Mouse (Mus musculus): Measurements from ENCODE around the gene Setd4. TPM values are rescaled to one million over a fixed set of nuclear protein-coding genes. Genes with fewer than 3 reads are reported as not detected.
A peak's percentile ranks its signal among the peaks of the same experiment; 100 is the strongest.
"Not testable (repeated sequence)": the region's sequence is repeated elsewhere in the genome, so short reads cannot be mapped to it uniquely, and the experiment has no call there.

The Setd4 gene
- polyA plus RNA-seq (2014; fragmentation: Nextera tagmentation; extraction: Ambion mirVana): 6.1 and 6.2 TPM in 2 replicates

- 2% methylated on average over 55 of the region's 55 CpGs for WGBS (ENCODE audit: insufficient replicate concordance)
- H3K9me3 ChIP-seq (replicated peaks; ENCODE audit: control insufficient read depth, low read length): no peaks in the 10 kb centered on the region
- no peaks in the 10 kb centered on the region for H3K36me3 ChIP-seq (ENCODE audit: control insufficient read depth, insufficient read depth, low read length)
- H3K27me3 ChIP-seq (ENCODE audit: control insufficient read depth, insufficient read depth, low read length): no peaks in the 10 kb centered on the region
- peak within 1 kb of the TSS; percentile 88 for H3K9ac ChIP-seq (ENCODE audit: low read depth, low read length)
- peak within 1 kb of the TSS; percentile 94 for H3K4me2 ChIP-seq
- peak within 1 kb of the TSS; percentile 67 for H3K4me3 ChIP-seq (ENCODE audit: low read depth, low read length)
- H3K27ac ChIP-seq (ENCODE audit: low read depth, low read length): peak within 1 kb of the TSS; percentile 96
- peak; percentile 84 for ATAC-seq (replicated peaks; ENCODE audit: insufficient number of reproducible peaks, low FRiP score, low TSS enrichment)
- H3K4me1 ChIP-seq (ENCODE audit: control insufficient read depth, insufficient read depth, low read length): 0 out of 2 replicates have a peak, but pooled peaks cover 6% of the 10 kb centered on the region
Measured at GRCm38 (mm10) chr16:93603439-93604212, at the start of gene Setd4. Gene Setd4, minus strand, starts transcription at chr16:93604063.

- WGBS (ENCODE audit: insufficient replicate concordance): 65% methylated on average over 5 of the region's 5 CpGs
- no peak overlapping the region for H3K4me3 ChIP-seq (ENCODE audit: low read depth, low read length)
- no peak overlapping the region for H3K4me2 ChIP-seq
- H3K27ac ChIP-seq (ENCODE audit: low read depth, low read length): no peak overlapping the region
- no peaks in the 10 kb centered on the region for H3K4me1 ChIP-seq (ENCODE audit: control insufficient read depth, insufficient read depth, low read length)
- no peaks in the 10 kb centered on the region for H3K36me3 ChIP-seq (ENCODE audit: control insufficient read depth, insufficient read depth, low read length)
- H3K9ac ChIP-seq (ENCODE audit: low read depth, low read length): no peak overlapping the region
- H3K27me3 ChIP-seq (ENCODE audit: control insufficient read depth, insufficient read depth, low read length): no peaks in the 10 kb centered on the region
- no peak for ATAC-seq (replicated peaks; ENCODE audit: insufficient number of reproducible peaks, low FRiP score, low TSS enrichment)
- no peaks in the 10 kb centered on the region for H3K9me3 ChIP-seq (replicated peaks; ENCODE audit: control insufficient read depth, low read length)
Measured at GRCm38 (mm10) chr16:93648441-93649183, 44.7 kb upstream of the Setd4 start.

- Histone ChIP-seq H3K9ac (ENCODE audit: low read depth, low read length) (no peak overlapping the region), H3K36me3 (ENCODE audit: control insufficient read depth, insufficient read depth, low read length) (no peaks in the 10 kb centered on the region), H3K27ac (ENCODE audit: low read depth, low read length) (no peak overlapping the region), H3K27me3 (ENCODE audit: control insufficient read depth, insufficient read depth, low read length) (no peaks in the 10 kb centered on the region), H3K4me2 (no peak overlapping the region), H3K4me3 (ENCODE audit: low read depth, low read length) (no peak overlapping the region), H3K9me3 (replicated peaks; ENCODE audit: control insufficient read depth, low read length) (no peaks in the 10 kb centered on the region), H3K4me1 (ENCODE audit: control insufficient read depth, insufficient read depth, low read length) (no peaks in the 10 kb centered on the region)
- ATAC-seq (replicated peaks; ENCODE audit: insufficient number of reproducible peaks, low FRiP score, low TSS enrichment): no peak
- 58% methylated on average over 4 of the region's 4 CpGs for WGBS (ENCODE audit: insufficient replicate concordance)
Measured at GRCm38 (mm10) chr16:93644006-93644405, 40.1 kb upstream of the Setd4 start.

- no peak within 1 kb of the TSS for H3K9ac ChIP-seq (ENCODE audit: low read depth, low read length)
- no peak within 1 kb of the TSS for H3K4me2 ChIP-seq
- ATAC-seq (replicated peaks; ENCODE audit: insufficient number of reproducible peaks, low FRiP score, low TSS enrichment): no peak
- no peak within 1 kb of the TSS for H3K4me3 ChIP-seq (ENCODE audit: low read depth, low read length)
- H3K9me3 ChIP-seq (replicated peaks; ENCODE audit: control insufficient read depth, low read length): no peaks in the 10 kb centered on the region
- no peaks in the 10 kb centered on the region for H3K4me1 ChIP-seq (ENCODE audit: control insufficient read depth, insufficient read depth, low read length)
- no peak within 1 kb of the TSS for H3K27ac ChIP-seq (ENCODE audit: low read depth, low read length)
- no peaks in the 10 kb centered on the region for H3K36me3 ChIP-seq (ENCODE audit: control insufficient read depth, insufficient read depth, low read length)
- WGBS (ENCODE audit: insufficient replicate concordance): 72% methylated on average over 23 of the region's 23 CpGs
- no peaks in the 10 kb centered on the region; the same call in 1 of the 2 replicates for H3K27me3 ChIP-seq (ENCODE audit: control insufficient read depth, insufficient read depth, low read length)
Measured at GRCm38 (mm10) chr16:93627761-93628400, 24.0 kb upstream of the Setd4 start, which contains the start of gene Gm5678. Gene Gm5678, plus strand, starts transcription at chr16:93628097.

- no peaks in the 10 kb centered on the region; the same call in 1 of the 2 replicates for H3K27me3 ChIP-seq (ENCODE audit: control insufficient read depth, insufficient read depth, low read length)
- no peak overlapping the region for H3K27ac ChIP-seq (ENCODE audit: low read depth, low read length)
- 21% methylated on average over 1 of the region's 1 CpGs for WGBS (ENCODE audit: insufficient replicate concordance)
- H3K4me3 ChIP-seq (ENCODE audit: low read depth, low read length): no peak overlapping the region
- no peaks in the 10 kb centered on the region for H3K9me3 ChIP-seq (replicated peaks; ENCODE audit: control insufficient read depth, low read length)
- H3K36me3 ChIP-seq (ENCODE audit: control insufficient read depth, insufficient read depth, low read length): no peaks in the 10 kb centered on the region
- no peaks in the 10 kb centered on the region for H3K4me1 ChIP-seq (ENCODE audit: control insufficient read depth, insufficient read depth, low read length)
- no peak for ATAC-seq (replicated peaks; ENCODE audit: insufficient number of reproducible peaks, low FRiP score, low TSS enrichment)
- H3K9ac ChIP-seq (ENCODE audit: low read depth, low read length): no peak overlapping the region
- H3K4me2 ChIP-seq: no peak overlapping the region
Measured at GRCm38 (mm10) chr16:93626745-93627144, 22.9 kb upstream of the Setd4 start.

- H3K4me1 ChIP-seq (ENCODE audit: control insufficient read depth, insufficient read depth, low read length): no peaks in the 10 kb centered on the region
- H3K27ac ChIP-seq (ENCODE audit: low read depth, low read length): no peak overlapping the region
- no peak overlapping the region for H3K9ac ChIP-seq (ENCODE audit: low read depth, low read length)
- no peak overlapping the region for H3K4me2 ChIP-seq
- no peak overlapping the region for H3K4me3 ChIP-seq (ENCODE audit: low read depth, low read length)
- no peak for ATAC-seq (replicated peaks; ENCODE audit: insufficient number of reproducible peaks, low FRiP score, low TSS enrichment)
- no peaks in the 10 kb centered on the region for H3K36me3 ChIP-seq (ENCODE audit: control insufficient read depth, insufficient read depth, low read length)
- H3K27me3 ChIP-seq (ENCODE audit: control insufficient read depth, insufficient read depth, low read length): no peaks in the 10 kb centered on the region; the same call in 1 of the 2 replicates
- 70% methylated on average over 4 of the region's 4 CpGs for WGBS (ENCODE audit: insufficient replicate concordance)
- H3K9me3 ChIP-seq (replicated peaks; ENCODE audit: control insufficient read depth, low read length): no peaks in the 10 kb centered on the region
Measured at GRCm38 (mm10) chr16:93624671-93625070, 20.8 kb upstream of the Setd4 start.

- not testable (repeated sequence) for H3K4me1 ChIP-seq (ENCODE audit: control insufficient read depth, insufficient read depth, low read length); ATAC-seq (replicated peaks; ENCODE audit: insufficient number of reproducible peaks, low FRiP score, low TSS enrichment); H3K4me2 ChIP-seq; H3K36me3 ChIP-seq (ENCODE audit: control insufficient read depth, insufficient read depth, low read length); H3K27me3 ChIP-seq (ENCODE audit: control insufficient read depth, insufficient read depth, low read length); H3K9ac ChIP-seq (ENCODE audit: low read depth, low read length); H3K27ac ChIP-seq (ENCODE audit: low read depth, low read length); H3K4me3 ChIP-seq (ENCODE audit: low read depth, low read length); H3K9me3 ChIP-seq (replicated peaks; ENCODE audit: control insufficient read depth, low read length)
- 83% methylated on average over 4 of the region's 4 CpGs for WGBS (ENCODE audit: insufficient replicate concordance)
Measured at GRCm38 (mm10) chr16:93623759-93624158, 19.9 kb upstream of the Setd4 start.

- 36% methylated on average over 5 of the region's 5 CpGs for WGBS (ENCODE audit: insufficient replicate concordance)
- no peaks in the 10 kb centered on the region for H3K4me1 ChIP-seq (ENCODE audit: control insufficient read depth, insufficient read depth, low read length)
Measured at GRCm38 (mm10) chr16:93615118-93615870, 11.4 kb upstream of the Setd4 start.

More at GRCm38 (mm10) chr16:93615118-93615870, 11.4 kb upstream of the Setd4 start:
- H3K27ac ChIP-seq (ENCODE audit: low read depth, low read length): no peak overlapping the region
- H3K9me3 ChIP-seq (replicated peaks; ENCODE audit: control insufficient read depth, low read length): no peaks in the 10 kb centered on the region
- H3K27me3 ChIP-seq (ENCODE audit: control insufficient read depth, insufficient read depth, low read length): no peaks in the 10 kb centered on the region
- no peak overlapping the region for H3K4me2 ChIP-seq
- H3K36me3 ChIP-seq (ENCODE audit: control insufficient read depth, insufficient read depth, low read length): no peaks in the 10 kb centered on the region
- H3K9ac ChIP-seq (ENCODE audit: low read depth, low read length): no peak overlapping the region
- no peak overlapping the region for H3K4me3 ChIP-seq (ENCODE audit: low read depth, low read length)
- ATAC-seq (replicated peaks; ENCODE audit: insufficient number of reproducible peaks, low FRiP score, low TSS enrichment): no peak
